Mouse (Mus musculus) liver, postnatal 0 days (tissue): ENCODE measurements at regions not wholly inside any gene's neighbourhood (a gene's known extent, or its start where the extent isn't known, plus 50 kb on each side); places are given as distances from the start of the nearest gene placed in this dataset.

ENCODE experiments used
- ATAC-seq: fragments of 200-750 bp; cut with Nextera tagmentation; 2 replicates; pipeline ENCODE4 v1.8.0; 2017; ENCODE audit warnings: mild to moderate bottlenecking, moderate library complexity
- DNase-seq: peaks from one replicate; pipeline ENCODE4 v3.0.0-alpha.2; 2016
- H3K27ac ChIP-seq: fragments of 300-500 bp; sonication (generic); 2 replicates; pipeline ENCODE4 v1.5.1; 2014; ENCODE audit warnings: antibody characterized with exemption, moderate library complexity, mild to moderate bottlenecking, low read depth
- H3K27me3 ChIP-seq: fragments of 300-500 bp; sonication (generic); 2 replicates; pipeline ENCODE4 v1.6.1; 2014; ENCODE audit warnings: low read length, control low read depth, mixed read lengths; ENCODE audit not compliant: insufficient read depth
- H3K36me3 ChIP-seq: fragments of 300-500 bp; sonication (generic); replicated peaks from 2 replicates; pipeline ENCODE4 v1.6.1; 2014; ENCODE audit warnings: mild to moderate bottlenecking, control low read depth, low read length, moderate library complexity, mixed read lengths; ENCODE audit not compliant: insufficient read depth
- H3K4me1 ChIP-seq: fragments of 300-500 bp; sonication (generic); 2 replicates; pipeline ENCODE4 v1.6.1; 2014; ENCODE audit warnings: antibody characterized with exemption, mild to moderate bottlenecking, control low read depth; ENCODE audit not compliant: insufficient read depth
- H3K4me2 ChIP-seq: fragments of 300-500 bp; sonication (generic); 2 replicates; pipeline ENCODE4 v1.6.1; 2014; ENCODE audit warnings: low read depth, mild to moderate bottlenecking, low read length, moderate library complexity, mixed read lengths
- H3K4me3 ChIP-seq: fragments of 300-500 bp; sonication (generic); 2 replicates; pipeline ENCODE4 v1.5.1; 2014; ENCODE audit warnings: low read depth, low read length
- H3K9ac ChIP-seq: fragments of 300-500 bp; sonication (generic); replicated peaks from 2 replicates; pipeline ENCODE4 v1.6.1; 2014; ENCODE audit warnings: mild to moderate bottlenecking, moderate library complexity
- H3K9me3 ChIP-seq: fragments of 300-500 bp; sonication (generic); 2 replicates; pipeline ENCODE4 v1.6.1; 2016; ENCODE audit warnings: mild to moderate bottlenecking, control low read depth, low read length, mixed read lengths
- CTCF ChIP-seq: sonication (generic); IDR thresholded peaks from 2 replicates; pipeline ENCODE4 v1.5.1; 2016; ENCODE audit warnings: antibody characterized with exemption, low read depth
- EP300 ChIP-seq: IDR thresholded peaks from 2 replicates; pipeline ENCODE4 v1.6.1; 2016; ENCODE audit warnings: antibody characterized with exemption, low read depth, mild to moderate bottlenecking
- WGBS: fragments of 180-500 bp; shearing (Covaris S2); extraction: QIAGEN DNeasy Blood & Tissue Kit; methylation state at CpG from one replicate; pipeline ENCODE4 v1.1.7; 2014; ENCODE audit not compliant: insufficient replicate concordance; 5-methylcytosine and 5-hydroxymethylcytosine counted together

GRCm38 (mm10) chr1:152313480-152313879, 73.0 kb downstream of the Tsen15 start:
- H3K27ac ChIP-seq, result no peak overlapping the region
- 65% methylated on average over 2 of the region's 2 CpGs for WGBS
- H3K4me1 ChIP-seq, result no peaks in the 10 kb centered on the region
- no peak overlapping the region for H3K9ac ChIP-seq
- DNase-seq (peak; percentile 26), ATAC-seq (no peak)
- H3K4me2 ChIP-seq, result no peak overlapping the region
- no peaks in the 10 kb centered on the region for H3K27me3 ChIP-seq
- H3K9me3 ChIP-seq, result no peaks in the 10 kb centered on the region
- TF ChIP-seq EP300 (no peak), CTCF (peak; percentile 44)
- H3K4me3 ChIP-seq, result no peak overlapping the region
- H3K36me3 ChIP-seq, result no peaks in the 10 kb centered on the region

- no peaks in the 10 kb centered on the region for H3K27me3 ChIP-seq
- no peak overlapping the region for H3K27ac ChIP-seq
- WGBS, result 65% methylated on average over 3 of the region's 3 CpGs
- H3K36me3 ChIP-seq, result no peaks in the 10 kb centered on the region
- H3K9ac ChIP-seq, result no peak overlapping the region
- no peak overlapping the region for H3K4me3 ChIP-seq
- DNase-seq (no peak), ATAC-seq (no peak)
- no peaks in the 10 kb centered on the region for H3K9me3 ChIP-seq
- TF ChIP-seq CTCF (no peak), EP300 (no peak)
- no peak overlapping the region for H3K4me2 ChIP-seq
- no peaks in the 10 kb centered on the region for H3K4me1 ChIP-seq
These were observed 81.0 kb downstream of the Tsen15 start for GRCm38 (mm10) chr1:152305461-152305860.

- WGBS, result 51% methylated on average over 14 of the region's 14 CpGs
- TF ChIP-seq EP300 (no peak), CTCF (no peak)
- H3K4me1 ChIP-seq, result no peaks in the 10 kb centered on the region
- no peaks in the 10 kb centered on the region for H3K9me3 ChIP-seq
- no peak overlapping the region for H3K9ac ChIP-seq
- H3K4me3 ChIP-seq, result no peak overlapping the region
- H3K4me2 ChIP-seq, result no peak overlapping the region
- DNase-seq (no peak), ATAC-seq (no peak)
- H3K36me3 ChIP-seq, result no peaks in the 10 kb centered on the region
- no peak overlapping the region for H3K27ac ChIP-seq
- no peaks in the 10 kb centered on the region for H3K27me3 ChIP-seq
These were observed 81.9 kb downstream of the Tsen15 start for GRCm38 (mm10) chr1:152304487-152305130.

- Histone ChIP-seq H3K9me3 (no peaks in the 10 kb centered on the region), H3K4me3 (no peak overlapping the region), H3K9ac (no peak overlapping the region), H3K4me1 (no peaks in the 10 kb centered on the region), H3K36me3 (no peaks in the 10 kb centered on the region), H3K27ac (no peak overlapping the region), H3K27me3 (no peaks in the 10 kb centered on the region), H3K4me2 (no peak overlapping the region)
- ATAC-seq (no peak), DNase-seq (no peak)
- WGBS, result 80% methylated on average over 8 of the region's 8 CpGs
- no peak for TF ChIP-seq CTCF
- TF ChIP-seq EP300, result no peak
These were observed 85.1 kb downstream of the Tsen15 start for GRCm38 (mm10) chr1:152301355-152301754.

- 38% methylated on average over 9 of the region's 9 CpGs for WGBS
- no peak overlapping the region for H3K4me3 ChIP-seq
- H3K27ac ChIP-seq, result no peak overlapping the region
These were observed 94.2 kb downstream of the Tsen15 start for GRCm38 (mm10) chr1:152292196-152292736.

GRCm38 (mm10) chr1:152290768-152291167, 95.7 kb downstream of the Tsen15 start:
- H3K27ac ChIP-seq, result no peak overlapping the region
- no peak overlapping the region; the same call in 1 of the 2 replicates for H3K9ac ChIP-seq
- H3K27me3 ChIP-seq, result no peaks in the 10 kb centered on the region
- H3K4me1 ChIP-seq, result peaks cover 13% of the 10 kb centered on the region
- DNase-seq (peak; percentile 82), ATAC-seq (0 out of 2 replicates have a peak, but pooled peaks have one; percentile 51)
- H3K4me2 ChIP-seq, result peak overlapping the region; percentile 61
- TF ChIP-seq EP300 (no peak), CTCF (peak; percentile 88)
- 20% methylated on average over 7 of the region's 7 CpGs for WGBS
- H3K9me3 ChIP-seq, result no peaks in the 10 kb centered on the region
- no peaks in the 10 kb centered on the region for H3K36me3 ChIP-seq
- H3K4me3 ChIP-seq, result no peak overlapping the region

More at GRCm38 (mm10) chr1:152292196-152292736, 94.2 kb downstream of the Tsen15 start:
- H3K4me1 ChIP-seq, result peaks cover 9% of the 10 kb centered on the region
- H3K4me2 ChIP-seq, result peak overlapping the region; percentile 27; the same call in 1 of the 2 replicates
- DNase-seq (no peak), ATAC-seq (no peak)
- H3K9ac ChIP-seq, result no peak overlapping the region
- H3K9me3 ChIP-seq, result no peaks in the 10 kb centered on the region
- H3K27me3 ChIP-seq, result no peaks in the 10 kb centered on the region
- H3K36me3 ChIP-seq, result no peaks in the 10 kb centered on the region
- TF ChIP-seq CTCF (no peak), EP300 (no peak)
